Mouse (Mus musculus) heart, embryonic 13.5 days (tissue): ENCODE measurements around the gene Hoxa11. TPM values are rescaled to one million over a fixed set of nuclear protein-coding genes. Genes with fewer than 3 reads are reported as not detected.

ENCODE experiments used
- ATAC-seq: fragments of 200-750 bp; cut with Nextera tagmentation; 2 replicates; pipeline ENCODE4 v1.8.0; 2017; ENCODE audit warnings: moderate TSS enrichment; ENCODE audit not compliant: insufficient number of reproducible peaks, low FRiP score, low TSS enrichment; ENCODE audit errors: extremely low read depth
- H3K27ac ChIP-seq: fragments of 300-500 bp; sonication (generic); replicated peaks from 2 replicates; pipeline ENCODE4 v1.5.1; 2015; ENCODE audit warnings: moderate library complexity, mild to moderate bottlenecking, inconsistent platforms
- H3K27me3 ChIP-seq: fragments of 300-500 bp; sonication (generic); replicated peaks from 2 replicates; pipeline ENCODE4 v1.6.1; 2015; ENCODE audit warnings: mild to moderate bottlenecking, inconsistent platforms
- H3K36me3 ChIP-seq: fragments of 300-500 bp; sonication (generic); 2 replicates; pipeline ENCODE4 v1.6.1; 2015; ENCODE audit warnings: mild to moderate bottlenecking, inconsistent platforms
- H3K4me1 ChIP-seq: fragments of 300-500 bp; sonication (generic); 2 replicates; pipeline ENCODE4 v1.6.1; 2015; ENCODE audit warnings: inconsistent platforms
- H3K4me2 ChIP-seq: fragments of 300-500 bp; sonication (generic); 2 replicates; pipeline ENCODE4 v1.6.1; 2015; ENCODE audit warnings: inconsistent platforms, mild to moderate bottlenecking, moderate library complexity
- H3K4me3 ChIP-seq: fragments of 300-500 bp; sonication (generic); 2 replicates; pipeline ENCODE4 v1.5.1; 2015; ENCODE audit warnings: moderate library complexity, mild to moderate bottlenecking, inconsistent platforms
- H3K9ac ChIP-seq: fragments of 300-500 bp; sonication (generic); 2 replicates; pipeline ENCODE4 v1.6.1; 2015; ENCODE audit warnings: inconsistent platforms, mild to moderate bottlenecking, moderate library complexity
- H3K9me3 ChIP-seq: fragments of 300-500 bp; sonication (generic); 2 replicates; pipeline ENCODE4 v1.6.1; 2016; ENCODE audit warnings: inconsistent platforms
- WGBS: fragments of 180-500 bp; shearing (Covaris S2); methylation state at CpG from one replicate; pipeline ENCODE4 v1.1.7; 2015; ENCODE audit warnings: mixed read lengths; 5-methylcytosine and 5-hydroxymethylcytosine counted together
- polyA plus RNA-seq: library from polyadenylated mRNA; unstranded; fragments of >200 nt; fragmentation: Nextera tagmentation; extraction: Ambion mirVana; gene quantifications from 2 replicates; pipeline ENCODE4 v1.2.1, GENCODE M21; 2015

Gene Hoxa11
- polyA plus RNA-seq, 1 experiment from 2014 or later, result not detected

DNA sequence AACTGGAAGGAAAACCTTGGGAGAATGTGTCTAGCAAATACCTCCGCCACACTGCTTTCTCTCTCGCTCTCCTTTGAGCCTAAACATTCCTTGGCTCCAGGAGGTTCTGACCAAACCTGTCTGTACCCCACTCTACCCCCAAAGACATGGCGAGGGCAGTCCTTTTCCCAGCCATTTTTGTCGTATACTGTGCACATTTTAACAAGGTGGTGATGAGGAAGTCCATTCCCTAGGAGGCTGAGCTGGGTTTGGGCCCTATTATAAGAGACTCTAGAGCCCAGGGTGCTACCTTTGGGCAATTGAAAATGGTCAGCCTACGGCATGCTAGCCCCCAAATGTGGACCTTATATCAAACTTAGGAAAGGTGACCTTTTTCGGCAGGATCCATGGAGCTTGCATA is 9.7 kb downstream of the Hoxa11 start:
- Histone ChIP-seq H3K27ac (no peak overlapping the region), H3K27me3 (peaks cover 98% of the 10 kb centered on the region), H3K9ac (no peak overlapping the region), H3K36me3 (no peaks in the 10 kb centered on the region), H3K4me3 (no peak overlapping the region), H3K9me3 (no peaks in the 10 kb centered on the region), H3K4me2 (no peak overlapping the region), H3K4me1 (peaks cover 13% of the 10 kb centered on the region; the same call in 1 of the 2 replicates)
- 26% methylated on average over 6 of the region's 6 CpGs for whole genome bisulfite sequencing
- ATAC-seq, result no peak

DNA sequence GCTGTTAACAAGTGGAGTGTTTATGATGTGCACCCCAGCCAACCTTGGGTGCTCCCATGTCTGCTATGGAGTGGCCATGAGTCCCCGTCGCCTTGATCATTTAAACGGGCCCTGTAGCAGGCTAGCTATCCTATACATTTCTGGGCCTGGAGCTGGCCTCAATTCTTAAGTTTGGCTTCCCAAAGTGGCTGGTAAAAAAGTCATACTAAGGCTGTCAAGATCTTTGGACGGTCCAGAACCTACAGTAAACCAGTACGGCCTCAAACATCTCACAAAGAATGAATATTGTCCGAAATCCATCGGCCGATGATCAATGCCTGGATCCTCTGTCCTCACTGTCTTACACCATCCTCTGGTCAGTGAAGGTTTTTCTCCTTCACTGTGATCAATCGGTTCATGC is 10.3 kb downstream of the Hoxa11 start:
- H3K27me3 ChIP-seq, result peaks cover 98% of the 10 kb centered on the region
- no peak overlapping the region for H3K27ac ChIP-seq
- no peak for ATAC-seq
- no peaks in the 10 kb centered on the region for H3K9me3 ChIP-seq
- no peak overlapping the region for H3K4me3 ChIP-seq
- no peak overlapping the region for H3K9ac ChIP-seq
- H3K36me3 ChIP-seq, result no peaks in the 10 kb centered on the region
- H3K4me1 ChIP-seq, result peaks cover 9% of the 10 kb centered on the region; the same call in 1 of the 2 replicates
- WGBS, result 33% methylated on average over 9 of the region's 9 CpGs
- H3K4me2 ChIP-seq, result no peak overlapping the region

DNA sequence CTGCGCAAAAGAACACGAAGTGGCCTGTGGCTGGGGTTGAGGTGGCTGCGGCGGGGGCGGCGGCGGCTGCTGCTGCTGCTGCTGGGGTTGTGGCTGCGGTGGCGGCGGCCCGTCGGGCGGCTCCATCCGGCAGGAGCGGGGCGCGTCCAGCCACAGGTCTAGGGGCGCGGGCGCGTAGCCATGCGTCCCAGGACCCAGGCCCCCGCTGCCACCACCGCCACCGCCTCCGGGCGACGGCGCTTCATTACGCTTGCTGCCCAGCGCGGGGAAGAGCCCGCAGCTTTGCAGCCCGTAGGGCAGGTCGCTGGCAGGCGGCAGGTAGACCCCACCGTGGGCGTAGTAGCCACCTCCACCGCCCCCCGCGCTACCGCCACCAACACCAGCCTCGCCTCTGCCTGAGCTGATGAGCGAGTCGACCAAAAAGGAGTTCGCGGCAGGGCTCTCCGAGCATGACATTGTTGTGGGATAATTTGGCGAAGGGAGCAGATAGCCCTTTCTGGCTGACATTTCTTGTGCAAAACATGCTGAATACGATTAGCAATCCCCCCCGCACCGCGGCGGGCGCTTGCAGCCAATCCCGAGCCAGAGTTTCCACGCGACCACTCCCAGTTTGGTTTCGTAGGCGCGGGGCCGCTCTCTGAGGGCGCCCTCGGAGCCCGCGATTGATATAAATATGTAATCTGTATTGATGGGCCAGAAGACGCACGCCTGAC is 11.0 kb downstream of the Hoxa11 start:
- peak overlapping the region; percentile 11; the same call in 1 of the 2 replicates for H3K4me2 ChIP-seq
- ATAC-seq, result no peak
- 1% methylated on average over 67 of the region's 68 CpGs for WGBS
- no peaks in the 10 kb centered on the region for H3K36me3 ChIP-seq
- peak overlapping the region; percentile 23 for H3K4me3 ChIP-seq
- no peak overlapping the region for H3K9ac ChIP-seq
- no peaks in the 10 kb centered on the region for H3K9me3 ChIP-seq
- H3K4me1 ChIP-seq, result peaks cover 5% of the 10 kb centered on the region; the same call in 1 of the 2 replicates
- H3K27me3 ChIP-seq, result peaks cover 98% of the 10 kb centered on the region
- H3K27ac ChIP-seq, result no peak overlapping the region

DNA sequence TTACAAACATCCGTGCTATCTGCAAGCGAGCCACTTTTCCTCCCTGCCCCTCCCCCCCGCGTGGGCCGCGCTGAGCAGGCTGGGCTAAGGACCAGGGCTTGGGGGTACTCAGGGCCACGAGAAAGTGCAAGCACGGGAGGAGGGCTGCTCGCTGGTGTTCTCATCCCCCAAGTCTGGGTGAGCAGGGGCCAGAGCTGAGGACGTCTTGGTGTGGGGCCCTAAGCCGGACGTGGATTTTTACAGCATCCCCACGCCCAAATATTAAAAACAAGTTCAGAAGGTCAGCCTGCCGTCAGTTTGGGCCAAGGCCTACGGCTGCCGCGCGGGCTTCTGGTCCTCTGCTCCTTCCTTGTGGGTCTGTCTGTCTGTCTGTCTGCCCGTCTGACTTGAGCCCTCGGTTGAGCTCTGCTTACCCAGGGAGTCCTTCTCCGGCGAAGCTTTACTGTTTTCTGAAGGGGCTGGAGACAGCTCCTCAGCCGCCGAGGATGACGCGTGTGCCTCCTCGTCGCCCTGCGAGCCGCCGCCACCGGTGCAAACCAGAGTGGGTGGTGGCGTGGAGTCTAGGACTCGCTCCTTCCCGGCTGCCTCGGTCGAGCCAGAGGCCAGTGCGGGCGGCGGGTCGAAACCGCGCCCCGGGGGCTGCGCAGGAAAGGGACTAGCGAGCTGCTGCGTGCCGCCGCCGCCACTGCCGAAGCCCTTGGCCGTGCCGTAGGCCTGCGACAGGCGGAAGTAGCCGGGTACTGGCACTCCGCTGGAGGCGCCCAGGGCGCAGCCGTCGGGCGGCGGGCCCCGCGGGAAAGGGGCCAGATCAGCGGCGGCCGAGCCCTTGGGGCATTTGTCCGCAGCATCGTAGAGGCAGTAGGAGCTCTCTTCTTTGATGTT is 11.8 kb downstream of the Hoxa11 start:
- no peak for ATAC-seq
- Histone ChIP-seq H3K4me3 (peak overlapping the region; percentile 23), H3K36me3 (no peaks in the 10 kb centered on the region), H3K4me1 (peaks cover 5% of the 10 kb centered on the region; the same call in 1 of the 2 replicates), H3K4me2 (peak overlapping the region; percentile 11; the same call in 1 of the 2 replicates), H3K9ac (no peak overlapping the region), H3K9me3 (no peaks in the 10 kb centered on the region), H3K27ac (no peak overlapping the region), H3K27me3 (peaks cover 99% of the 10 kb centered on the region)
- WGBS, result 1% methylated on average over 68 of the region's 70 CpGs

DNA sequence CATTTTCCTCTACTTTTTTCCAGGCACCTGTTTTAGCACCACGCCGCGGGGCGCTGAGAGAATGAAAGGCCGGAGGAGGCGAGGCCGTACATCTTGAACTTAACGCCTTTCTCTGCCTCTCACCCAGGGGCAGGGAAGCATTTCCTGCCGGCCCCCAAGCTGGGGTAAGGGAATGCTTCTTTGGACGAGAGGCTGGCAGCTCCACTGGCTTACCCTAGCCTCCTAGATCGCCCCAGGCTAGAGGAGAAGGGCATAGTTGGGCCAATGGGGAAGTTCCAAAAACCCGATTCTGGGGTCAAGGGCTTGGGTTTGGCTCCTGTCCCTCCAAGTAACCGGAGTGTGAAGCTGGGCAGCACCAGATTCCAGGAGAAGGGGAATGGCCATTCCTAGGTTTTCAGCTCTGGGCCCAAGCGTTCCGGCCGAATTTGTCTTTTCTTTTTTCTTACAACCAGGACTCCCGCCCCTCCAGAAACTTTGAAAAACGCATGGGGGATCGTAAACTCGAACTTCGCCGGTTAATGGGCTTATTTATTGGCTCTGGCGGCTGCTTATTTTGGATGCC is 12.5 kb downstream of the Hoxa11 start:
- Histone ChIP-seq H3K27me3 (peaks cover 98% of the 10 kb centered on the region), H3K4me2 (no peak overlapping the region), H3K4me3 (no peak overlapping the region), H3K36me3 (no peaks in the 10 kb centered on the region), H3K4me1 (peaks cover 5% of the 10 kb centered on the region; the same call in 1 of the 2 replicates), H3K9me3 (no peaks in the 10 kb centered on the region), H3K27ac (no peak overlapping the region), H3K9ac (no peak overlapping the region)
- ATAC-seq, result no peak
- 1% methylated on average over 23 of the region's 23 CpGs for WGBS

DNA sequence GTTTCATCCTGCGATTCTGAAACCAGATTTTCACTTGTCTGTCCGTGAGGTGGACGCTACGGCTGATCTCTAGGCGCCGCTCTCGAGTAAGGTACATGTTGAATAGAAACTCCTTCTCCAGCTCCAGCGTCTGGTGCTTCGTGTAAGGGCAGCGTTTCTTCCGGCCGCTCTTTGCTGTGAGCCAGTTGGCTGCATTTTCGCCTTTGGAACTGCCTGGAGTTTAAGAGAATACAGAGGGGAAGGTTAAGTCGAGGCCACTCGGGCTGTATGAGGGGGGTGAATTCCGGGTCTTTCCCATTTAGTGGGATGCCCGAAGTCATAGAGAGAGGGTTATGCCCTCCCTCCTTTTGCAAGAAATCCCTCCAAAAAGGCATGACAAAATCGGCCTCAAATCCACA is 13.0 kb downstream of the Hoxa11 start:
- ATAC-seq, result no peak
- no peaks in the 10 kb centered on the region for H3K36me3 ChIP-seq
- H3K4me2 ChIP-seq, result no peak overlapping the region
- H3K9me3 ChIP-seq, result no peaks in the 10 kb centered on the region
- 1% methylated on average over 18 of the region's 18 CpGs for WGBS
- H3K4me3 ChIP-seq, result no peak overlapping the region
- H3K27me3 ChIP-seq, result peaks cover 98% of the 10 kb centered on the region
- H3K9ac ChIP-seq, result no peak overlapping the region
- no peak overlapping the region for H3K27ac ChIP-seq
- H3K4me1 ChIP-seq, result peaks cover 5% of the 10 kb centered on the region; the same call in 1 of the 2 replicates

DNA sequence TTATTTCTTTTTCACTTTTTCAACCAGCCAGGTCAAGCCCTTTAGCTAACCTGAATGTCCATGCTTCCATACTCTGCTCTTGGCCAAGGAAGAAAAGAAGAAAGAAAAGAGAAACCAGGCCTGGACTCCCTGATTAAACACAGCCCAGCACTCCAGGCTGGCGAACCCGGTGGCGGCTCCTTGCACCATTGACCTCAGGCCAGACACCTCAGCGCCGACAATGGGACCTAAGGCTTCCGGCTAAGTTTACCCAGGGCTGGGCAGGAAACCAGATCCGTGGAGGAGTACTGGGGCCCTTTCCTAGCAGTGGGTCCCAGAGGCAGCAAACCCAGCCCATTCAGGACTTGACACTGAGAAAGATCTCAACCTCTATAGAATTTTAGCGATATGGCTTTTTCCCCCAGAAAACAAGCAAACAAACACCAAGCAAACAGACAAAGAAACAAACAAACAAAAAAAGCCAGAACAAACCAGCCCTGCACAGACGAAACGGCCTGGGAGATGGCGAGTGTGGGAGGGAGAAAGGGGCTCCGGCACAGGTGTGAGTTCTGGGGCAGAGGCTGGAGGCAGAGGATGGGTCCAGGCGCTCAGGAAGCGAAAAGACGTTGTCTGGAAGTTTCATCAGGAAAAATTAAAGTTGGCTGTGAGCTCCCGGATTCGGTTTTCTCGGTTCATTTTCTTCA is 13.6 kb downstream of the Hoxa11 start:
- Histone ChIP-seq H3K27ac (no peak overlapping the region), H3K36me3 (no peaks in the 10 kb centered on the region), H3K4me3 (no peak overlapping the region), H3K27me3 (peaks cover 98% of the 10 kb centered on the region), H3K4me2 (no peak overlapping the region), H3K9ac (no peak overlapping the region), H3K4me1 (peaks cover 5% of the 10 kb centered on the region; the same call in 1 of the 2 replicates), H3K9me3 (no peaks in the 10 kb centered on the region)
- WGBS, result 3% methylated on average over 18 of the region's 18 CpGs
- ATAC-seq, result no peak

DNA sequence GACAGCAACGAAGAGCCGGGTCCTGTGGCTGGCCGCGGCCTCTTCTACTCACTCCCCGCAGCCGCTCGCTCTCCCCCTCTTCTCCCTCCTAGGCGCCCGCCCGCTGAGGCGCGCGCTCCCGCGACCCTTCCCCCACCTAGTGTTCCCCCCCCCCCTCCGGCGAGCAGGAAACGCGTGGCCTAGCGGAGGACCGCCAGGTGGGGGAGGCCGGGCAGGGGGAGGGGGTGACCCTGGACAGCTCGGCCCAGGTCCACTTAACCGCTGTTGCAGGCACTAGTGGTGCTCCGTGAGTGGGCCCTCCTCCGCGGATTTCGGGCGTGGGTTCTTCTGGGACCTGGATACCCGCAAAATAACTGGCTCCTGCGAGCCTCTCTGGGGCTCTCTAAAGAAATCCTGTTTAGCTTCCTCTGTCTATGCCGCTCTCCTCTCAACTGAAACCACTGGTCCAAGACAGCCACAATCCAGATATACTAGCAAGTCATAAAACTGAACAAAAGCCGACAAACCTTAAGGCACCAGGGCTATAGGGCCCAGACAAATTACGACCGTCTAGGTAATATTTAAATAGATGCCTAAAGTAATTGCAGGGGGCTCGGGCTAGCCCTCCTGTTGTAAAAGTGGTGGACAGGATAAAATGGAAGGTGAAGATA is 15.0 kb downstream of the Hoxa11 start, which contains the start of gene Hoxa9:
Gene Hoxa9 (minus strand): TSS at position 574 of the 650 bp plus-strand sequence.
- Histone ChIP-seq H3K36me3 (no peaks in the 10 kb centered on the region), H3K4me1 (peaks cover 11% of the 10 kb centered on the region; the same call in 1 of the 2 replicates), H3K4me3 (peak within 1 kb of the TSS; percentile 13; the same call in 1 of the 2 replicates), H3K27ac (no peak within 1 kb of the TSS), H3K27me3 (peaks cover 98% of the 10 kb centered on the region), H3K9ac (no peak within 1 kb of the TSS), H3K4me2 (no peak within 1 kb of the TSS), H3K9me3 (no peaks in the 10 kb centered on the region)
- 2% methylated on average over 29 of the region's 36 CpGs for WGBS
- ATAC-seq, result no peak

DNA sequence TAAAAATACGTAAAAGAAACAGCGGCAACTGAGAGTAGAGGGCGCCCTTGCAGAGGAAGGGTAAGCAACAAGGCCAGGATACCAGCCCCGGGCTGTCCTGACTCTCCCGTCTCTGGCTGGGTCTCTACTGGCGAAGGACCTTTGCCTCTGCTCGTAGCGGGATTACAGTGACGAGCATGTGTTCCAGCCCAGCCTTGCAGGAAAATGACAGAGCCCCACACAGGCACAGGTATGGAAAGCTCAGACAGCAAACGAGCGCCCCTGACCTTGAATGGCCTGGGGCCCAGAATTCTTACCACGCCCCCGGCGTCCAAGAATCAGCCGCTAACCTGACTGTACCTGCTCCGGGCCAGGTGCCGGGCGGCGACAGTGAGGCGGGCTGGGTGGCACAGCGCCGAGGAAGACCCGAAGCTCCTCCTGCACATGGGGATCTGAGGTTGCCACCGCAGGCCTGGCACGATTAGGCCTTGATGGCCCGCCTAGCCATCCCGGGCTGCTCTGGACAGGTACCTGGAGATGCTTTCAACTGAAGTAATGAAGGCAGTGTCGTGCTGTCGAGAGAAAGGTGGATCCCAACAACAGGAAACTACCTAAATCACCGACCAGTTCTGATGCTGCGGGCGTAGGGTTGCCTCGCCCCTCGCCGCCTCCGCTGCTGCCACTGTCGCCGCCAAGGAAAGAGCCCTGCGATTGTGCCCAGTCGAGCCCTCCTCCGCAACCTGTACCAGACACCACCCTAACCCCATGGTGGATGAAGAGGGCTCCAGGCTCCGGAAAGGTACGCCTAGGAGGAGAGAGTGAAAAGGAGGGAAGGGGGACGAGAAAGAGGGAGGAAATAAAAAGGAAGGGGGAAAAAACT is 15.8 kb downstream of the Hoxa11 start:
- Histone ChIP-seq H3K4me2 (peak overlapping the region; percentile 6), H3K36me3 (no peaks in the 10 kb centered on the region), H3K4me3 (0 out of 2 replicates have a peak overlapping the region, but pooled peaks have one; percentile 1), H3K4me1 (peaks cover 12% of the 10 kb centered on the region; the same call in 1 of the 2 replicates), H3K9ac (no peak overlapping the region), H3K27me3 (peaks cover 98% of the 10 kb centered on the region), H3K9me3 (no peaks in the 10 kb centered on the region), H3K27ac (no peak overlapping the region)
- 2% methylated on average over 44 of the region's 44 CpGs for WGBS
- no peak for ATAC-seq
